Mouse (Mus musculus): Measurements from ENCODE around the gene Lima1.
"Not testable (repeated sequence)": the region's sequence is repeated elsewhere in the genome, so short reads cannot be mapped to it uniquely, and the experiment has no call there.

Gene Lima1

GRCm38 (mm10) chr15:99801885-99802572 is 73.2 kb downstream of the Lima1 start:
- DNase-seq: no peak

- no peak for DNase-seq
These were observed 75.5 kb downstream of the Lima1 start for GRCm38 (mm10) chr15:99799706-99800105.

GRCm38 (mm10) chr15:99797898-99798297 is 77.4 kb downstream of the Lima1 start:
- no peak for DNase-seq

- DNase-seq: no peak
These were observed 78.5 kb downstream of the Lima1 start for GRCm38 (mm10) chr15:99796735-99797134.

- no peak for DNase-seq
These were observed 79.2 kb downstream of the Lima1 start for GRCm38 (mm10) chr15:99796066-99796465.

GRCm38 (mm10) chr15:99792221-99792815 is 82.9 kb downstream of the Lima1 start:
- no peak for DNase-seq

DNA sequence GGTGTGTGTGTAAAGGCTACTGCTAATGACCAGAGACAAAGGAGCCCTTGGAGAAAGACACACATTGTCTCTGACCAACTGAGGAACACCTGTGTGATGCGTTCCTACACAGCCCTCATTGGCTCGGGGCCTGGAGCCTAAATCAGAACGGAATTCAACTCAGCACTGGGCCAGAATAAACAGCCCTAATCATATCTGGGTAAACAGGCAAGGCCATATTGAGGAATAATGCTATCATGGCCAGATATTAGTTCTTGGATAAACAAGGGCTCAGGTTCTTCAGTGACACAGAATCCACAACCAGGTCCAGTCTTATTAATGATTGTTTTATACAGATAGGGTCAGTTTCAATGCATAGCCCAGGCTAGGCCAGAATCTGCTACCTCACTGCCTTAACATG is 84.3 kb downstream of the Lima1 start:
- no peak for DNase-seq

GRCm38 (mm10) chr15:99790464-99790863 is 84.8 kb downstream of the Lima1 start:
- no peak for DNase-seq

GRCm38 (mm10) chr15:99787625-99788120 is 87.6 kb downstream of the Lima1 start:
- DNase-seq: no peak

DNA sequence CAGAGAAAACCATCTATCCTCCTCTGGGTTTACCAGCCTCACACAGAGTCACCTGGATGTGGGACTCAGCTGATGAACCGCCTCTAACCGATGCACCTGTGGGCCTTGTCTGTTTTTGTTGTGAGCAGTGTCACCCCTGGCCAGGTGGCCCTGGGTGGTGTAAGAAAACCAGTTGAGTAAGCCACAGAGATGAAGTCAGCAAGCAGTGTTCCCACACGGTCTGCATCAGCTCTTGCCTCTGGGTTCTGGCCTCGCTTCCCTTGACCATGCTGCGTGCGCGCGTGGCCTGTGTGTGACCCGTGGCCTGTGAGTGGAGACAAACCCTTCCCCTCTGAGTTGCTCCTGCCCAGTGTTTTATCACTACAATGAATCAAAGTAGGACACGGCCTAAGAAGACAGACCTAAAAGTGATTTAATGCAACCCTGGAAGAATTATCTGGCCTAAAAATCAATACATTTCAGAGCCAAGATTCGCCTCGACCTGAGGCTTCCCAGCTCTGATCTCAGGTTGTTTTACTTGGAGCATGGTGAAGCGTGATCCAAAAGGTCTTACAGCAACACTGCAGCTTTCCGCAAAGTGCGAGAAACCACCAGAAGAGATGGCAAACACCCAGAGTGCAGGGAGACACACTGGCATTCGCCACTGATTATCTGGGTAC is 96.5 kb downstream of the Lima1 start:
- DNase-seq: no peak

DNA sequence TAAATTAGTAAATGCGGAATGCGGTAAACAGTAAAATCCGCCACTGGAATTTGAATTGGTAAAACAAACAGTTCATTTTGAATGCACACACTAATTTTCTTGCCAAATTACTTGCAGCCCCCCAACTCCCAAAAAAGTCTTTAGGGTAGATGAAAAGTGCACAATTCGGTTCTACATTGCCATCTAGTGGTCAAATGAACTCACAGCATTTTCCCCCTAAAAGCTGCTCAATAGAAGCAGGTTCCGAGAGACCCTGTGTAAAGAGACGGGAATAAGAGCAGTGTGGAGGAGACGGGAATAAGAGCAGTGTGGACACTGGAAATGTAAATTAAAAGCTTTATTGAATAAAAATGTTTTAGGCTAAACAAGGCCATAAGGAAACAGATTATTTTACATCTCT is 97.1 kb downstream of the Lima1 start:
- DNase-seq: no peak

- no peak for DNase-seq
These were observed 102.3 kb downstream of the Lima1 start for GRCm38 (mm10) chr15:99772925-99773324.

GRCm38 (mm10) chr15:99772881-99772924 is 102.6 kb downstream of the Lima1 start, which contains the start of gene Cers5:
Gene Cers5, minus strand, starts transcription at chr15:99772885.
- not testable (repeated sequence) for DNase-seq

GRCm38 (mm10) chr15:99772277-99772880 is 102.9 kb downstream of the Lima1 start:
- DNase-seq: peak; percentile 85

- DNase-seq: peak; percentile 67
These were observed 103.5 kb downstream of the Lima1 start for GRCm38 (mm10) chr15:99771601-99772276.

- no peak for DNase-seq
These were observed 104.2 kb downstream of the Lima1 start for GRCm38 (mm10) chr15:99771004-99771500.

DNA sequence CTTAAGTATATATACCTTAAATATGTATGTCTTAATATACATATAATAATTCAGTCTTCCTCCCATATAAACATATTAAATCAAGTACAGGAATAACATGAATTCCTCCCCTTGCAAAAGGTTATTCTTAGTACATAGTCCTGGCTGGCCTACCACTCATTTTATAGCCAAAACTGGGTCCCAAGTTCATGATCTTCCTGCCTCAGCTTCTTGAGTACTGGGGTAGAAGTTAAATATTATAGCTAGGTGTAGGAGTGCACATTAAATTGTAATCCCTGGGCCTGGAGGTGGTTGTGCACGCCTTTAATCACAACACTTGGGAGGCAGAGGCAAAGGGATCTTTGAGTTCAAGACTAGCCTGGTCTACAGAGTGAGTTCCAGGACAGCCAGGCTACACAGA is 106.5 kb downstream of the Lima1 start:
- DNase-seq: no peak

GRCm38 (mm10) chr15:99767467-99767866 is 107.8 kb downstream of the Lima1 start:
- DNase-seq: no peak

DNA sequence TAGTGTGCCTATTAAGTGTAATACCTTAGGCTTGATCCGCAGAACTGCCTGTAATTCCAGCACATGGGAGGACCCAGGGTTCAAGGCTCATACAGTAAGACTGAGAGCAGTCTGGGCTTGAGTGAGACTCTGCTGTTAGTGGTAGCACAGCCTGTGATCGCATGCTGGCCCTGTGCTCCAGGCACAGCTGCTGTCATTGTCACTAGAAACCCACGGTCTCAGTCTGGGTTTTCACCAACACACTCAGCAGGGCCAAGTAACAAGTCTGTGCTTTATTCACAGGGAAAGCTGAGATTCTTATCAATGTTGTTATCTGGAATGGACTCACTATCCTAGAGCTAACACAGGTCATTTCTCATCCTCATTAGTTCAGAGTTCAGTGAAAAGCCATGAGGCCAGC is 121.1 kb downstream of the Lima1 start:
- DNase-seq: no peak

GRCm38 (mm10) chr15:99740229-99740628 is 135.0 kb downstream of the Lima1 start:
- no peak for DNase-seq

DNA sequence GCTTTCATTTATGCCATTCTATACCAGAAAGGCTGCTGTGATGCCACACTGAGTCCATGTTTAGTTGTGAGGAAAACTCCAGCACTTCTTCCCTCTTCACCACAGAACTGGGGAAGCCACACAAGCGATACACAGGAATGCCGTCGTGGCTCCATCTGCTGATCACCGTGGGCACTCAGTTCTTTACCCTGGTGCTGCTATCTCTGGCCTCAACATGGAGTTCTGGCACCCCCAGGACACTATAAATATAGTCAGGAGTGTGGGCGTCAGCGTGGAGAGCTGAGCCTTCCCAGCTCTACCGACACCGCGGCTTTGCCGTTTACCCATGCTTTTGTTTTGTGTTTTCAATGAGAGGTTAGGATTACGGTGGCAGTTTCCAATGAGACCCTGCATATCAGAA is 138.6 kb downstream of the Lima1 start:
- DNase-seq: peak; percentile 13

GRCm38 (mm10) chr15:99735631-99736030 is 139.6 kb downstream of the Lima1 start:
- peak; percentile 100 for DNase-seq

GRCm38 (mm10) chr15:99733186-99733585 is 142.1 kb downstream of the Lima1 start:
- no peak for DNase-seq

GRCm38 (mm10) chr15:99731678-99732077 is 143.6 kb downstream of the Lima1 start:
- DNase-seq: no peak

Data from right cerebral cortex, postnatal 25 days (tissue).